Mouse (Mus musculus) heart, postnatal 0 days (tissue): ENCODE data around the gene Tmem40.

ENCODE experiments used
- CTCF ChIP-seq: IDR thresholded peaks from 2 replicates; pipeline ENCODE4 v1.5.1; 2016; ENCODE audit warnings: antibody characterized with exemption, control low read depth, low read depth
- EP300 ChIP-seq: IDR thresholded peaks from 2 replicates; pipeline ENCODE4 v1.6.1; 2016; ENCODE audit warnings: antibody characterized with exemption, low read depth

DNA sequence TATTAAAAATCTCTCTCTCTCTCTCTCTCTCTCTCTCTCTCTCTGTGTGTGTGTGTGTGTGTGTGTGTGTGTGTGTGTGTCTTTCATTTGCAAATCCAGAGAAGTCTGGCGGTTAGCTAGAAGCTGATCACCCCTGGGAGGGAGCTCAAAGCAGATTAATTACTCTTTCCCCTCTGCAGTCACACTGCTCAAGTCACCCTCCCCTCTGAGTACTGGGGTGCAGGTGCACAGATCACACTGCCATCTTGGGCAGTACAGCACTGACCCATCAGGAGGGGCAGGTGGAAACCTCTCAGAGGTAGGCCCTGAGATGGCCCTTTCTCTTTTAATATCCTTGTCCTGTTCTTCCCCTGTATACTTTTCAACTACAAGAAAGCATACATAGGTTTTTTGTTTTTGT, 15.9 kb downstream of the Tmem40 start:
- TF ChIP-seq CTCF: no peak
- TF ChIP-seq EP300: no peak
